Mouse (Mus musculus): ENCODE measurements around the gene Speer4d. TPM values are rescaled to one million over a fixed set of nuclear protein-coding genes. Genes with fewer than 3 reads are reported as not detected.

Speer4d gene
- total and polyA plus RNA-seq, 2 experiments: not detected

Other genes starting within 250 kb of the Speer4d start
- not detected in 2 replicates for gene Gm21149, start 142.5 kb upstream of the Speer4d start, total RNA-seq (2014; rRNA removed)
- gene Gm21149, start 142.5 kb upstream of the Speer4d start, polyA plus RNA-seq (2012; rRNA removed): not detected in 2 replicates
- not detected in 2 replicates for gene Gm21190, start 89.8 kb upstream of the Speer4d start, total RNA-seq (2014; rRNA removed)
- gene Gm21190, start 89.8 kb upstream of the Speer4d start, polyA plus RNA-seq (2012; rRNA removed): not detected in 2 replicates
- not detected in 2 replicates for gene Gm21083, start 41.7 kb upstream of the Speer4d start, total RNA-seq (2014; rRNA removed)
- gene Gm21083, start 41.7 kb upstream of the Speer4d start, polyA plus RNA-seq (2012; rRNA removed): not detected in 2 replicates
- gene 4930572O03Rik, start 38.0 kb downstream of the Speer4d start, total RNA-seq (2014; rRNA removed): not detected in 2 replicates
- gene 4930572O03Rik, start 38.0 kb downstream of the Speer4d start, polyA plus RNA-seq (2012; rRNA removed): not detected in 2 replicates
- not detected in 2 replicates for gene Speer4c, start 95.2 kb downstream of the Speer4d start, total RNA-seq (2014; rRNA removed)
- gene Speer4c, start 95.2 kb downstream of the Speer4d start, polyA plus RNA-seq (2012; rRNA removed): not detected in 2 replicates

All from liver, adult 2 months (tissue).